Mouse (Mus musculus) liver, adult (tissue): ENCODE data around the gene Osbpl8.

Experiments
- GATA4 ChIP-seq: IDR thresholded peaks from 2 replicates; pipeline ENCODE4 v1.6.1; 2014; ENCODE audit warnings: mild to moderate bottlenecking, low read length; ENCODE audit not compliant: insufficient replicate concordance

Osbpl8 gene

GRCm38 (mm10) chr10:111234450-111235288, 70.1 kb downstream of the Osbpl8 start:
- no peak for TF ChIP-seq GATA4

GRCm38 (mm10) chr10:111235289-111235570, 70.7 kb downstream of the Osbpl8 start:
- no peak for TF ChIP-seq GATA4

- no peak for TF ChIP-seq GATA4
Measured at GRCm38 (mm10) chr10:111237434-111237833, 72.9 kb downstream of the Osbpl8 start.

GRCm38 (mm10) chr10:111242677-111243076, 78.1 kb downstream of the Osbpl8 start:
- no peak for TF ChIP-seq GATA4

- TF ChIP-seq GATA4: no peak
Measured at GRCm38 (mm10) chr10:111247609-111248008, 83.1 kb downstream of the Osbpl8 start.

GRCm38 (mm10) chr10:111248177-111248576, 83.6 kb downstream of the Osbpl8 start:
- no peak for TF ChIP-seq GATA4

GRCm38 (mm10) chr10:111250192-111250591, 85.6 kb downstream of the Osbpl8 start:
- no peak for TF ChIP-seq GATA4

GRCm38 (mm10) chr10:111251666-111252065, 87.1 kb downstream of the Osbpl8 start:
- no peak for TF ChIP-seq GATA4

GRCm38 (mm10) chr10:111255228-111255627, 90.7 kb downstream of the Osbpl8 start:
- TF ChIP-seq GATA4: no peak

GRCm38 (mm10) chr10:111256156-111256555, 91.6 kb downstream of the Osbpl8 start:
- TF ChIP-seq GATA4: no peak

- TF ChIP-seq GATA4: no peak
Measured at GRCm38 (mm10) chr10:111257358-111257757, 92.8 kb downstream of the Osbpl8 start.

GRCm38 (mm10) chr10:111258256-111258655, 93.7 kb downstream of the Osbpl8 start:
- TF ChIP-seq GATA4: no peak

- no peak for TF ChIP-seq GATA4
Measured at GRCm38 (mm10) chr10:111271687-111272086, 107.1 kb downstream of the Osbpl8 start.

GRCm38 (mm10) chr10:111272905-111273304, 108.4 kb downstream of the Osbpl8 start:
- no peak; the same call in 1 of the 2 replicates for TF ChIP-seq GATA4

GRCm38 (mm10) chr10:111273463-111274088, 109.0 kb downstream of the Osbpl8 start:
- TF ChIP-seq GATA4: no peak

GRCm38 (mm10) chr10:111275822-111276221, 111.3 kb downstream of the Osbpl8 start:
- TF ChIP-seq GATA4: no peak
